In genomic region chr3:137917694-137918171, GRCm38 (mm10) we compare ENCODE assay signal across 8 mouse cellular contexts. TPM values are rescaled to one million over a fixed set of nuclear protein-coding genes. Genes with fewer than 3 reads are reported as not detected.
A peak's percentile ranks its signal among the peaks of the same experiment; 100 is the strongest.
DNase-seq lines count a peak whose midpoint lies in the region; ATAC-seq and TF ChIP-seq lines count a peak whose summit lies in the region.

No protein-coding gene starts in this region.

- H3K27me3 ChIP-seq in ES-Bruce4 (ENCODE audit: control insufficient read depth, insufficient read depth, low read length, poor library complexity, severe bottlenecking): no peaks in the 10 kb centered on the region
- H3K27me3 ChIP-seq in heart, embryonic 15.5 days: no peaks in the 10 kb centered on the region

- no peaks in the 10 kb centered on the region for H3K9me3 ChIP-seq in ES-Bruce4 (replicated peaks; ENCODE audit: control insufficient read depth, insufficient read depth, low read length, poor library complexity, severe bottlenecking)
- H3K9me3 ChIP-seq in heart, embryonic 15.5 days (replicated peaks): no peaks in the 10 kb centered on the region

- H3K9ac ChIP-seq in ES-Bruce4 (ENCODE audit: low read depth, poor library complexity, severe bottlenecking): peak overlapping the region; percentile 58
- H3K9ac ChIP-seq in heart, embryonic 15.5 days: peak overlapping the region; percentile 88

- TF ChIP-seq CTCF in ES-Bruce4 (IDR thresholded peaks at IDR 0.05; ENCODE audit: low read depth, low read length): no peak

- no peaks in the 10 kb centered on the region for H3K4me1 ChIP-seq in ES-Bruce4 (ENCODE audit: control insufficient read depth, insufficient read depth, low read length)
- H3K4me1 ChIP-seq in heart, embryonic 15.5 days (replicated peaks): peaks cover 17% of the 10 kb centered on the region

- peak; percentile 76 for DNase-seq in heart, adult 11 months
- no peak for DNase-seq in heart, adult 9 months (ENCODE audit: low spot score in 2 of 2)
- DNase-seq in frontal cortex, adult 2 months (ENCODE audit: extremely low spot score in 1 of 2, low spot score in 1 of 2): no peak
- DNase-seq in cerebellum, adult 11 months: no peak

- H3K36me3 ChIP-seq in ES-Bruce4 (ENCODE audit: control insufficient read depth, insufficient read depth, low read length, poor library complexity, severe bottlenecking) (peaks cover 7% of the 10 kb centered on the region; the same call in 1 of the 2 replicates), macrophage (ENCODE audit: inconsistent target) (no peaks in the 10 kb centered on the region)
- H3K36me3 ChIP-seq in heart, embryonic 15.5 days: peaks cover 16% of the 10 kb centered on the region; the same call in 1 of the 2 replicates

- peak overlapping the region; percentile 75 for H3K4me3 ChIP-seq in ES-Bruce4 (ENCODE audit: low read depth, low read length)
- peak overlapping the region; percentile 99 for H3K4me3 ChIP-seq in heart, embryonic 15.5 days
- H3K4me3 ChIP-seq in macrophage (ENCODE audit: inconsistent target): peak overlapping the region; percentile 94

- H3K4me2 ChIP-seq in heart, embryonic 15.5 days: peak overlapping the region; percentile 79

- no peak for ATAC-seq in heart, embryonic 15.5 days (replicated peaks; ENCODE audit: insufficient number of reproducible peaks, insufficient read depth, low FRiP score, low read depth)
- ATAC-seq in cerebellum, adult (ENCODE audit: insufficient number of reproducible peaks, low FRiP score, low TSS enrichment): no peak

- 19% methylated on average over 12 of the region's 12 CpGs for WGBS in heart, embryonic 15.5 days
- 50% methylated on average over 12 of the region's 12 CpGs for WGBS in macrophage (ENCODE audit: missing documents)

- TF ChIP-seq POLR2A in ES-Bruce4 (IDR thresholded peaks at IDR 0.05; ENCODE audit: insufficient read depth, low read length): no peak

- peaks cover 42% of the 10 kb centered on the region for H3K79me2 ChIP-seq in macrophage (ENCODE audit: inconsistent target)

- TF ChIP-seq EP300 in ES-Bruce4 (IDR thresholded peaks at IDR 0.05; ENCODE audit: insufficient read depth, low read depth, low read length): no peak

- peak overlapping the region; percentile 87 for H3K27ac ChIP-seq in ES-Bruce4 (ENCODE audit: insufficient read depth, low read length)
- H3K27ac ChIP-seq in heart, embryonic 15.5 days: peak overlapping the region; percentile 86
- H3K27ac ChIP-seq in macrophage: peak overlapping the region; percentile 13; the same call in 1 of the 2 replicates

RNA-seq across cellular contexts. Expression of gene Lamtor3, which starts 0.6 kb away (rescaled TPM):
- polyA plus RNA-seq in ES-Bruce4 (2011; ENCODE audit: insufficient read depth, insufficient read length, low read depth, missing spikeins): 47.1 and 55.3 TPM in 2 replicates
- 100 and 108 TPM in 2 replicates for polyA plus RNA-seq in heart, embryonic 15.5 days (2015; fragmentation: Nextera tagmentation; extraction: Ambion mirVana)
- 100 to 1,000 TPM in 25 of 26 experiments, 10 to 100 TPM in 1; 84.2 to 338 (median 182) TPM for total RNA-seq in macrophage (2018; cell fraction: chromatin; rRNA removed)
- 100 to 1,000 TPM in 25 of 26 experiments, 10 to 100 TPM in 1; 98.0 to 162 (median 137) TPM for total RNA-seq in macrophage (2018; cell fraction: cytosol; rRNA removed)
- 100 to 1,000 TPM in 23 of 26 experiments, 10 to 100 TPM in 3; 92.8 to 273 (median 149) TPM for total RNA-seq in macrophage (2018; cell fraction: nucleus; rRNA removed)
- polyA plus RNA-seq in macrophage (2018): 132 to 168 TPM (median 156 TPM) in 3 replicates
- polyA plus RNA-seq in frontal cortex, adult 2 months (2012; rRNA removed): 95.0 and 98.0 TPM in 2 replicates

RNA-seq across cellular contexts. Expression of gene Dnajb14, which starts 50.3 kb away (rescaled TPM):
- polyA plus RNA-seq in ES-Bruce4 (2011; ENCODE audit: insufficient read depth, insufficient read length, low read depth, missing spikeins) (9.3 and 10.5 TPM in 2 replicates), macrophage (2018) (20.4 to 33.0 TPM (median 25.9 TPM) in 3 replicates)
- 9.5 and 10.5 TPM in 2 replicates for polyA plus RNA-seq in heart, embryonic 15.5 days (2015; fragmentation: Nextera tagmentation; extraction: Ambion mirVana)
- total RNA-seq in macrophage (2018; cell fraction: chromatin; rRNA removed): 100 to 1,000 TPM in 4 of 26 experiments, 10 to 100 TPM in 22; 18.1 to 133 (median 45.6) TPM
- total RNA-seq in macrophage (2018; cell fraction: cytosol; rRNA removed): 10 to 100 TPM in 25 of 26 experiments, 1 to 10 TPM in 1; 10.0 to 52.7 (median 19.8) TPM
- 100 to 1,000 TPM in 2 of 26 experiments, 10 to 100 TPM in 24; 15.0 to 122 (median 33.7) TPM for total RNA-seq in macrophage (2018; cell fraction: nucleus; rRNA removed)
- 20.8 and 22.6 TPM in 2 replicates for polyA plus RNA-seq in frontal cortex, adult 2 months (2012; rRNA removed)

RNA-seq across cellular contexts. Expression of gene H2afz, which starts 53.4 kb away (rescaled TPM):
- polyA plus RNA-seq in ES-Bruce4 (2011; ENCODE audit: insufficient read depth, insufficient read length, low read depth, missing spikeins): 629 and 682 TPM in 2 replicates
- 920 and 981 TPM in 2 replicates for polyA plus RNA-seq in heart, embryonic 15.5 days (2015; fragmentation: Nextera tagmentation; extraction: Ambion mirVana)
- total RNA-seq in macrophage (2018; cell fraction: chromatin; rRNA removed): 10 to 100 TPM; 20.2 to 78.1 (median 45.3) TPM
- total RNA-seq in macrophage (2018; cell fraction: cytosol; rRNA removed): 100 to 1,000 TPM; 120 to 200 (median 162) TPM
- 100 to 1,000 TPM in 6 of 26 experiments, 10 to 100 TPM in 20; 39.3 to 168 (median 74.9) TPM for total RNA-seq in macrophage (2018; cell fraction: nucleus; rRNA removed)
- 124 to 262 TPM (median 236 TPM) in 3 replicates for polyA plus RNA-seq in macrophage (2018)
- polyA plus RNA-seq in frontal cortex, adult 2 months (2012; rRNA removed): 304 and 368 TPM in 2 replicates

Comparison
In these comparisons a context has a peak if more than half of its experiments do, and no peak if none do; other contexts are left out.
1. H3K27ac ChIP-seq: peak in every context shown above with its lines; median percentile 87 in ES-Bruce4; 86 in heart, embryonic 15.5 days; 13 in macrophage.